Mouse (Mus musculus): ENCODE measurements around the gene Mmp12. TPM values are rescaled to one million over a fixed set of nuclear protein-coding genes. Genes with fewer than 3 reads are reported as not detected.
"Not testable (repeated sequence)": the region's sequence is repeated elsewhere in the genome, so short reads cannot be mapped to it uniquely, and the experiment has no call there.

Mmp12 gene
- polyA plus RNA-seq (2015; fragmentation: Nextera tagmentation; extraction: Ambion mirVana), result not detected in 2 replicates

- no peaks in the 10 kb centered on the region for H3K36me3 ChIP-seq (replicated peaks)
- no peak within 1 kb of the TSS for H3K4me2 ChIP-seq
- no peaks in the 10 kb centered on the region for H3K27me3 ChIP-seq
- ATAC-seq (ENCODE audit: insufficient read depth), result no peak
- H3K4me1 ChIP-seq (replicated peaks), result no peaks in the 10 kb centered on the region
- H3K9ac ChIP-seq, result no peak within 1 kb of the TSS
- H3K27ac ChIP-seq (replicated peaks), result no peak within 1 kb of the TSS
- H3K4me3 ChIP-seq (replicated peaks), result no peak within 1 kb of the TSS
- H3K9me3 ChIP-seq (replicated peaks), result no peaks in the 10 kb centered on the region
These were observed at the start of gene Mmp12 for GRCm38 (mm10) chr9:7344107-7344506. Gene Mmp12 (plus strand): TSS chr9:7344381.

GRCm38 (mm10) chr9:7331847-7332246, 12.3 kb upstream of the Mmp12 start:
- no peak overlapping the region for H3K4me3 ChIP-seq (replicated peaks)
- no peak overlapping the region for H3K27ac ChIP-seq (replicated peaks)
- no peak for ATAC-seq (ENCODE audit: insufficient read depth)
- H3K9ac ChIP-seq, result no peak overlapping the region
- no peaks in the 10 kb centered on the region for H3K4me1 ChIP-seq (replicated peaks)
- H3K27me3 ChIP-seq, result no peaks in the 10 kb centered on the region
- H3K9me3 ChIP-seq (replicated peaks), result no peaks in the 10 kb centered on the region
- no peaks in the 10 kb centered on the region for H3K36me3 ChIP-seq (replicated peaks)
- H3K4me2 ChIP-seq, result no peak overlapping the region

GRCm38 (mm10) chr9:7335766-7336680, 8.2 kb upstream of the Mmp12 start:
- no peaks in the 10 kb centered on the region for H3K27me3 ChIP-seq
- H3K4me1 ChIP-seq (replicated peaks), result no peaks in the 10 kb centered on the region
- no peak for ATAC-seq (ENCODE audit: insufficient read depth)
- H3K9me3 ChIP-seq (replicated peaks), result no peaks in the 10 kb centered on the region
- 74% methylated on average over 6 of the region's 6 CpGs for WGBS (ENCODE audit: insufficient replicate concordance)
- no peak overlapping the region for H3K4me3 ChIP-seq (replicated peaks)
- no peaks in the 10 kb centered on the region for H3K36me3 ChIP-seq (replicated peaks)
- no peak overlapping the region for H3K4me2 ChIP-seq
- no peak overlapping the region for H3K27ac ChIP-seq (replicated peaks)
- no peak overlapping the region for H3K9ac ChIP-seq

- Histone ChIP-seq H3K36me3 (replicated peaks) (no peaks in the 10 kb centered on the region), H3K4me2 (no peak overlapping the region), H3K9me3 (replicated peaks) (no peaks in the 10 kb centered on the region), H3K27me3 (no peaks in the 10 kb centered on the region), H3K9ac (no peak overlapping the region), H3K4me1 (replicated peaks) (no peaks in the 10 kb centered on the region), H3K27ac (replicated peaks) (no peak overlapping the region), H3K4me3 (replicated peaks) (no peak overlapping the region)
- no peak for ATAC-seq (ENCODE audit: insufficient read depth)
These were observed 7.3 kb upstream of the Mmp12 start for GRCm38 (mm10) chr9:7336740-7337483.

GRCm38 (mm10) chr9:7345513-7345912, 1.3 kb downstream of the Mmp12 start:
- WGBS (ENCODE audit: insufficient replicate concordance), result 63% methylated on average over 2 of the region's 2 CpGs

GRCm38 (mm10) chr9:7354535-7354934, 10.4 kb downstream of the Mmp12 start:
- H3K27me3 ChIP-seq, result no peaks in the 10 kb centered on the region
- H3K36me3 ChIP-seq (replicated peaks), result no peaks in the 10 kb centered on the region
- no peaks in the 10 kb centered on the region for H3K4me1 ChIP-seq (replicated peaks)
- WGBS (ENCODE audit: insufficient replicate concordance), result 48% methylated on average over 3 of the region's 3 CpGs
- H3K27ac ChIP-seq (replicated peaks), result no peak overlapping the region
- no peaks in the 10 kb centered on the region for H3K9me3 ChIP-seq (replicated peaks)
- H3K4me2 ChIP-seq, result no peak overlapping the region
- ATAC-seq (ENCODE audit: insufficient read depth), result no peak
- H3K9ac ChIP-seq, result no peak overlapping the region
- H3K4me3 ChIP-seq (replicated peaks), result no peak overlapping the region

More at GRCm38 (mm10) chr9:7345513-7345912, 1.3 kb downstream of the Mmp12 start:
- Histone ChIP-seq H3K4me3 (replicated peaks) (no peak overlapping the region), H3K27me3 (no peaks in the 10 kb centered on the region), H3K9ac (no peak overlapping the region), H3K4me1 (replicated peaks) (no peaks in the 10 kb centered on the region), H3K36me3 (replicated peaks) (no peaks in the 10 kb centered on the region), H3K9me3 (replicated peaks) (no peaks in the 10 kb centered on the region), H3K4me2 (no peak overlapping the region), H3K27ac (replicated peaks) (no peak overlapping the region)
- no peak for ATAC-seq (ENCODE audit: insufficient read depth)

- ATAC-seq (ENCODE audit: insufficient read depth), result no peak
- H3K9me3 ChIP-seq (replicated peaks), result no peaks in the 10 kb centered on the region; the same call in 1 of the 2 replicates
These were observed 43.8 kb downstream of the Mmp12 start, which contains the start of gene Mmp1b for GRCm38 (mm10) chr9:7387947-7388346. Gene Mmp1b (minus strand): TSS chr9:7388047.

GRCm38 (mm10) chr9:7396556-7396955, 52.4 kb downstream of the Mmp12 start:
- H3K4me1 ChIP-seq (replicated peaks); H3K9ac ChIP-seq; H3K9me3 ChIP-seq (replicated peaks); H3K36me3 ChIP-seq (replicated peaks); H3K27ac ChIP-seq (replicated peaks); ATAC-seq (ENCODE audit: insufficient read depth); H3K27me3 ChIP-seq; H3K4me2 ChIP-seq; H3K4me3 ChIP-seq (replicated peaks): not testable (repeated sequence)
- WGBS (ENCODE audit: insufficient replicate concordance), result 61% methylated on average over 8 of the region's 8 CpGs

More at GRCm38 (mm10) chr9:7387947-7388346, 43.8 kb downstream of the Mmp12 start, which contains the start of gene Mmp1b:
- no peak within 1 kb of the TSS for H3K4me3 ChIP-seq (replicated peaks)
- no peaks in the 10 kb centered on the region for H3K36me3 ChIP-seq (replicated peaks)
- no peaks in the 10 kb centered on the region for H3K27me3 ChIP-seq
- H3K9ac ChIP-seq, result no peak within 1 kb of the TSS
- no peaks in the 10 kb centered on the region for H3K4me1 ChIP-seq (replicated peaks)
- no peak within 1 kb of the TSS for H3K4me2 ChIP-seq
- no peak within 1 kb of the TSS for H3K27ac ChIP-seq (replicated peaks)

Other genes starting within 250 kb of the Mmp12 start
- gene Dync2h1, start 159.9 kb upstream of the Mmp12 start, polyA plus RNA-seq (2015; fragmentation: Nextera tagmentation; extraction: Ambion mirVana), result 1.7 and 1.8 TPM in 2 replicates
- gene Dcun1d5, start 159.9 kb upstream of the Mmp12 start, polyA plus RNA-seq (2015; fragmentation: Nextera tagmentation; extraction: Ambion mirVana), result 50.5 and 52.4 TPM in 2 replicates
- 0.09 and 0.12 TPM in 2 replicates for gene Mmp13, start 71.9 kb upstream of the Mmp12 start, polyA plus RNA-seq (2015; fragmentation: Nextera tagmentation; extraction: Ambion mirVana)
- gene Mmp1b, start 43.7 kb downstream of the Mmp12 start, polyA plus RNA-seq (2015; fragmentation: Nextera tagmentation; extraction: Ambion mirVana), result not detected in 2 replicates
- gene Mmp3, start 101.4 kb downstream of the Mmp12 start, polyA plus RNA-seq (2015; fragmentation: Nextera tagmentation; extraction: Ambion mirVana), result not detected in 2 replicates
- not detected in 2 replicates for gene Mmp10, start 158.0 kb downstream of the Mmp12 start, polyA plus RNA-seq (2015; fragmentation: Nextera tagmentation; extraction: Ambion mirVana)
- 11.0 and 15.2 TPM in 2 replicates for gene Mmp8, start 214.1 kb downstream of the Mmp12 start, polyA plus RNA-seq (2015; fragmentation: Nextera tagmentation; extraction: Ambion mirVana)
- 0.13 and 0.15 TPM in 2 replicates for gene Mmp27, start 227.0 kb downstream of the Mmp12 start, polyA plus RNA-seq (2015; fragmentation: Nextera tagmentation; extraction: Ambion mirVana)

Measured in liver, embryonic 15.5 days (tissue).